Mouse (Mus musculus) C2C12 (cell line): ENCODE measurements around the gene Ankrd2.

Experiments used
- CTCF ChIP-seq: IDR thresholded peaks from one replicate; pipeline ENCODE4 v1.5.1; 2011; ENCODE audit not compliant: control insufficient read depth, insufficient read depth, insufficient read length
- MAX ChIP-seq: IDR thresholded peaks from one replicate; pipeline ENCODE4 v1.6.1; 2011; ENCODE audit warnings: mild to moderate bottlenecking, control low read depth
- MYOG ChIP-seq: IDR thresholded peaks from one replicate; pipeline ENCODE4 v1.6.1; 2011; ENCODE audit not compliant: control insufficient read depth, insufficient read length; ENCODE audit errors: extremely low read depth
- USF1 ChIP-seq: IDR thresholded peaks from one replicate; pipeline ENCODE4 v1.6.1; 2011; ENCODE audit warnings: low read depth, mild to moderate bottlenecking, control low read depth, moderate library complexity

- TF ChIP-seq CTCF = no peak
- no peak for TF ChIP-seq MAX
- no peak for TF ChIP-seq USF1
- no peak for TF ChIP-seq MYOG
Measured at GRCm38 (mm10) chr19:42008586-42008985, 27.2 kb upstream of the Ankrd2 start.
